Mouse (Mus musculus): ENCODE measurements around the gene Fgfr2.

DNA sequence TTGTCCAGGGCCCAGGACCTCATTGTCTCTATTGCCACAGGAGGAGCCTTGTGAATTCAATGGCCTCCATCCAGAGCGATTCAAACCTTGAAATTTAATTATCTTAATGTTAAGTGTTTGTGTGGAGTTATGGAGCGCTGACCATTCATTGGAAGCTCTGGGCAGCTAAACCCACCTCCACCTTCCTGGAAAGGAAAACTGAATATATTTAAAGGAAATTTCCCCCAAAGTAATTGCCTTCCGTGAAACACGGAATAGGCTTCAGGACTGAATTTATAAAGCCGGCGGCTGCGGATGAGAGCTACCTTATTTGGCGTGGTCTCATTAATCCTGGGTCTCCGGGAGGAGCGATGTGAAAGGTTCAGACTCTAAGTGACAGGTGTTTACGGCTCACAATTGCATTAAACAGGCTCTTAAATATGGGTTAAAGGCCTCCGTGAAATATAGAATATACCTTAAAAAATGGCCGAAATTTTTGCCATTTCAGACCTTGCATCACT is 1479.8 kb downstream of the Fgfr2 start:
- TF ChIP-seq CTCF (IDR thresholded peaks at IDR 0.05; ENCODE audit: extremely low read depth, insufficient read length, insufficient replicate concordance, low read depth, low read length) (no peak), POLR2A (IDR thresholded peaks at IDR 0.05; ENCODE audit: low read depth, low read length) (no peak)

Measured in small intestine, adult 2 months (tissue).